Mouse (Mus musculus) embryo, embryonic 9.5 days (tissue): ENCODE measurements around the gene Ski.

ENCODE experiments used
- DNase-seq: peaks from one replicate; pipeline ENCODE4 v3.0.0-alpha.2; 2017; ENCODE audit errors: extremely low spot score

The Ski gene

DNA sequence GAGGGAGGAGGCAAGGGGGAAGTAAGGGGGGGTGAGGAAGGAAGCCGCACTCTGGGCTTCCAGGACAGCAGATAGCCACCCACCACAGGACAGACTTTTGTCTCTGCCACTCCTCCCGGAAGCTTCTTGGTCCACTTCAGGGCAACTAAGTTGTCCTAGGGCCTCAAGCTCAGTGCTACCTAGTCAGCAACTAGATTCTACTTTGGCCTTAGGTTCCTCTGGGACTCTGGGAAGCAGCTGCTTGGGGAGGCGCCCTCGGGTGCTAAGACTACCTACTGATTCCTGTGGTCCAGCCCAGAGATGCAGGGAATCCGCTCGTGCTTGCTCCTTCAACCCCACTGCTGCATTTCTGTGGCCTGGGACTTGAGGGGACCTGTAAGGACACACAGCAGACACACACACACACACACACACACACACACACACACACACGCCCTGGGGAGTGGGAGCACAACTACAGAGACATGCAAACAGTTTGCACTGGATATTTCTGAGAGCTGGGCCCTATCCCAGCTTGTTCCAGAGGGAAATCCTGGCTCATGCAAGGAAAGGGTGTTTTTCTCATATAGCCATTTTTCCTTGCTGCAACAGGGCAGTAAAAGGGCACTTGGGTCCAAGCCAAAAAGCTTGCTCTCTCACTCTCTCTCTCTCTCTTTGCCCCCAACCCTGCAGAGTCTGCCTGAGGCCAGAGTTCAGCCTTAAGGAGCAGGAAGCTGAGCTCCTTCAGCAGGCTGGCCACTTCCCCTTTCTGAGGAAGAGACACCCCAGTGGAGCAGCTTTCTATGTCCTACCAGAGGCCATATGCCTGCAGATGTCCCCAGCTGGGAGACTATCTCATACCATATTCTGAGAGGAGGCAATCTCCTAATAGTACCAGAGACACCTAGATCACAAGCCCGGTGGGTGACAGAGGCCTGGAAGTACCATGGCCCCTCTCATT is 12.2 kb upstream of the Ski start:
- DNase-seq, result no peak

DNA sequence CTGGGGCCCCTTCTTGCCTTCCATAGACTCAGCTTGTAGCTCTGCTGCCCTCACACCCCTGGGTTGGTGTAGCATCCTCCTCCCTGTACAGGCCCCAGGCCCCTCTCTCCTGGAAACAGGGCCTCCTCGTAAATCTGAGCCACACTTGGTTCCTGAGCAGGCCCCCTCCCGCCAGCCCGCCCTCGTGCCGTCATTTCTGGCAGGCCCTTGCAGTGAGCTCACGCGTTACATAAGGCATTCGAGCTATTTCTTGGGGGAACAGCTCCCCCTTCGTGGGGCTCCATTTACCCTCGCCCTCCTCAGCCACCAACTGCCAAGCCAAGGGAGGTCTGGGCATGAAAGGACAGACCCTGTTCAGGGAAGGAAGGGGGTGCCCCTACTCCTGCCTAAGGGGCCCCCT is 11.5 kb upstream of the Ski start:
- DNase-seq, result peak; percentile 47

DNA sequence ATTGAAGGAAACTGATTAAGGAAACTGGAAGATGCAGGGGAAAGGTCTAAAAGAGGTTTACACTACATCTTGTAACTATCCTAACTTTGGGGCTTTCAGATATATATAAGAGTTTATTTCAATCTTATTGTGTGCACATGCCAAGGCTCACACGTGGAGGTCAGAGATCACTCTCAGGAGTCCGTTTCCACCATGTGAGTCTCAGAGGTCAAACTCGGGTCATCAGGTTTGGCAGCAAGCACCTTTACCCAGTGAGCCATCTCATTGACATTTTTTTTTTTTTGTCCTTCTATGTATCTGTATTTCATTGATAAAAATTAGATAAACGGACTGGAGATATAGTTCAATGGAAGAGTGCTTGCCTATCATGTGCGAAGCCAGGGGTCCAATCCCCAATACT is 6.1 kb upstream of the Ski start:
- no peak for DNase-seq

DNA sequence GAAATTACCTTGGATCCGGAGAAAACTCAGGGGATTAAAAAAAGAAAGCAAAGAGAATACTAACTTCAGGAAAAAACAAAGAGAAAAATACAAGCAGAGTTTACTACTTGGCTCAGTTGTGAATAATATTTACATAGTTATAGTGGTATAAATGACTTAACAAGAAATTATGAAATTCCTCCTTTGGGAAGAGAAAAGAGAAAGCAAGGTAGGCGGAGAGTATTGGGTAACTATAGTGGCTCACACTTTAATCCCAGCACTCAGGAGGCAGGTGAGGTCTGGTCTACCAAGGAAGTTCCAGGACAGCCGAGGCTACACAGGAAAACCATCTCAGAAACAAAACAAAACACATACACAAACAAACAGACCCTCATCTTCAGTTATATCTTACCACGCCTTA is 5.6 kb upstream of the Ski start:
- no peak for DNase-seq

DNA sequence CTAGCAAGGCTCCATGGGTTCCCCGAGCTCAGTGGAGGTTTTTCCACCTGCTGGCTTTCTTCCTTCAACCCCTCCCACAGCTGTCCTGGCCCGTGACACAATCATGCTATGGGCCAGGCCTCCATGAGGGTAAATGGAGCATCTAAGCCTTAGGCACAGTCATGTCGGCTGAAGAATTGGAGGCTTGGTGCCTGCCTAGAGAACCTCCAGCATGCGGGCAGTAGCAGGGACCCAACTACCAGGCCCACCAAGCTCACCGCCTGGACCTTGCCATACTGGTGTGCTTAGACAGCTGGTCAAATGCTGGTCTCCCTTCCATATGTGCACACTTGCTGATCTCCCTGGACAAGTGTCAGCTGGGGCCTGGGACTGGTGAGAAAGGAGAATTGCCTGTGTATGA is 3.5 kb upstream of the Ski start:
- DNase-seq, result no peak

DNA sequence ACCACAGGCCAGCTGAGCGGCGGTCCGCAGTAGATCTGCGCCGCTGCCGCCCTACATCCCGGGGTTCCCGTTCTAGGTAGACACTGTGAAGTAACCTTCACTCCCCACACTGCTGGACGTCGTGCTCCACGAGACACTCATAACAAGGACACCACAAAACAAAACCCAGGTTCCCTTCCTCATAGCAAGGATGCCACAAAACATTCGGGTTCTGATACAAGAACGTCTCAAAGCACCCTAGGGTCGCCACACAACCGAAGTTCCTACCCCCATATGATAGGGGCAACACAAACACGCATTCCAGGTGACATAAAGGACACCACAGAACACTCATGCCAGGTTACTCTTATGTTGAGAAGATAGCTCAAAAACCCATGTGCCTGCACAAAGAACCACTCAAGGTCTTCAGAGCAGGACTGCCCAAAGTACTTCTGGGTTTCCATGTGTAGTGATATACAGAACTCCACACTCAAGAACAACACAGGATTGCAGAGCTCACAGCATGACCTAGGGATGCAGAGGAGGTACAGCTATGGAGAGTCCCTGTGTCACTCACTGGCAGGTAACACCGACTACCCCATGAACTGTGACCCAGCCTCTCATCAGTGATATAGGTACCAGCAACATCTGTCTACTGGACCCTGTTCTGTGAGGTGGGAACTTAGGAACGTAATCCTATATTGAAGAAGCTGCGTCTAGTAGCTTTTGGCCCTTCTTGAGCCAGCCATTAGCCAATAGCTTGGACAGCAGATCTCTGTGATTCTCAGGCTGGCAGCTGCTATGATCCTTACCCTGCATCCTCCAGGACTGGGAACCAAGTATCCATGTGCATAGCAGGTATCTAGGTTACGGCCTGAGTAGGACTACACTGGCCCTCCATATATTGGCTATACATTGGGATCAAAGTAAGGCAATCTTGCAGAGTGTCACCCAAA is 1.5 kb upstream of the Ski start:
- no peak for DNase-seq

DNA sequence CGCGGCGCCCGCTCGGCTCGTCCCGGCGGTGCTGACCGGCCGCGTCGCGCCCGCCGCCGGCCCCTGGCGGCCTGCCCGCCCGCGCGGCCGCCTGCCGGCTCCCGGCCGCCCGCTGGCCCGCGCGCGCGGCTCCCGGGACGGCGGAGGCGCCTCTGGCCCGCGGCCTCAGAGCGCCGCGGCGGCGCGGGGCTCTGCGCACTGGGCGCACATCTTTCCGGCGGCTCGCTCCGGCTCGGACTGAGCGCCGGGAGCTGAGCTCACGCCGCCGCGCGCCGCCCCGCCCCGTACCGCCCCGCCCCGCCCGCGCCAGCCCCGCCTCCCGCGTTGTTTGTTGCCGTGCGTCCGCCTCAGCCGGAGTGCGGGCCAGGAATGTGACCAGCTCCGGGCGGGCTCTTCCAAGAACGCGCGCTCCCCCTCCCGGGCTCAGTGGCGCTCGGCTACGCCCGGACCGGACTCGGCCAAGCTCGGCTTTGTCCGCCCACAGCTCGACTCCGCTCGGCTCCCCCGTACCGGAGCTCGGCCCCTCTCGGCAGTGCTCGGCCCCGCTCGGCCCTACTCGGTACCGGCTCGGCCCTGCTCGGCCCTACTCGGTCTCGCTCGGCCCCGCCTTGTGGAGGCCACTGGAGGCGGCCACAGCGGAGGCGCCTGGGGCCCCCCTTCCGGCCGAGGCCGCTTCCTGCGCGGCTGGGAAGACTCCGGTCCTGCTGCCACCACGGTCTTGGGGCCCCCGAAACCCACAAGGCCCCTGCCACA is 625 bp upstream of the Ski start:
- peak; percentile 100 for DNase-seq

DNA sequence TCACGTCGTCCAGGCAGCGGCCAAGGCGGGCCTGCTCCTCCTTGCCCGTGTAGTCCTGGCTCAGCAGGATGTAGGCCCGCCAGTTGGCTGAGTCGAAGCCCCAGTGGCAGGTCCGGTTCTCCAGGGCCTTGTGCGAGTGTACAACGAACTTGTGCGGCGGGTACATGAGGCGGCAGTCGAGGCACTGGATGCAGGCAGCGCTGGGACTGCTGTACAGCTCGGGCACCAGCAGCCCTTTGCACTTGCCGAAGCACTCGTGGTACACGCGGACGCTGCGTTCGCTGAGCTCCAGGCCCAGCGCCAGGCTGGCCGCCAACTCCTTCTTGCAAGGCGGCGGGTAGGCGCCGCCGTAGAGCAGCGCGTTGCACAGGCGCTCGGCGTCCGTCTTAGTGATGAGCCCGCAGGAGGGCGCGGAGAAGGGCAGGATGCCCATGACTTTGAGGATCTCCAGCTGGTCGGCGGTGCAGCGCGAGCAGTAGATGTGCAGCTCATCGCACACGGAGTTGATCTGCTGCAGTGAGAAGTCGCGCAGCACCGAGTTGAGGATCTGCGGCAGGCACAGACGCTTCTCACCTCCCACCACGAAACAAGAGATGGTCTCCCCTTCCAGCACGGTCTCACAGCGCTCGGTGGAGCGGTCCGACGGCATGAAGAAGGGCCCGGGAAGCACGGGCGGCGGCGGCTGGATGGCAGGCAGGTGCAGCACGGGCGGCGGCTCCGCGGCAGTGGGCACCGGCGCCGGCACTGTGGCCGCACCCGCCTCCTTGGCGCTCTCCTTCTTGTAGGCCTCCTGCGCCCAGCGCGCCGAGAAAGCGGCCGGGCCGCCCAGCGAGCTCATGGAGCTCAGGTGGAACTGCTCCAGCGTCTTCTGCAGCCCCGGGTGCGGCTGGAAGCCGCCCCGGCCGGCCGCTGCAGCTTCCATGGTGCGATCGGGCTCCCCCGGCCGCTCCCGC is 517 bp downstream of the Ski start:
- peak; percentile 61 for DNase-seq

DNA sequence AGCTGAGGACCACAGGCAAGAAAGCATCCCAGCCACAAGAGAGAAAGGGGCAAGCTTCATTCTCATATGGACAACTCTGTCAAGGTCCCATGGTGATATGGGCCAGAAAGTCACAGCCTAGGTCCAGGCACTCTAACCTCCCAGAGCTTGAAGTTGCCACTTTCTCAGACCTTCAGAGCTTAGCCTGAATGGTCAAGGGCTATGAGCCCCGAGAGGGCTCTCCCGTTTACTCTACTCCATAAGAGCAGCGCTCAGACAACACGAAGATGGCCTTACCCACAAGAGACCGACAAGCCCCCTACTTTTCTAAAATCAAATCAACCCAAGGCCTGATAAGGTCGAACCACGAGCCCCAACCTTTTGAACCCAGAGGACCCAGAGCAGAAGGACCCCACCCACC is 1.3 kb downstream of the Ski start:
- DNase-seq, result no peak

DNA sequence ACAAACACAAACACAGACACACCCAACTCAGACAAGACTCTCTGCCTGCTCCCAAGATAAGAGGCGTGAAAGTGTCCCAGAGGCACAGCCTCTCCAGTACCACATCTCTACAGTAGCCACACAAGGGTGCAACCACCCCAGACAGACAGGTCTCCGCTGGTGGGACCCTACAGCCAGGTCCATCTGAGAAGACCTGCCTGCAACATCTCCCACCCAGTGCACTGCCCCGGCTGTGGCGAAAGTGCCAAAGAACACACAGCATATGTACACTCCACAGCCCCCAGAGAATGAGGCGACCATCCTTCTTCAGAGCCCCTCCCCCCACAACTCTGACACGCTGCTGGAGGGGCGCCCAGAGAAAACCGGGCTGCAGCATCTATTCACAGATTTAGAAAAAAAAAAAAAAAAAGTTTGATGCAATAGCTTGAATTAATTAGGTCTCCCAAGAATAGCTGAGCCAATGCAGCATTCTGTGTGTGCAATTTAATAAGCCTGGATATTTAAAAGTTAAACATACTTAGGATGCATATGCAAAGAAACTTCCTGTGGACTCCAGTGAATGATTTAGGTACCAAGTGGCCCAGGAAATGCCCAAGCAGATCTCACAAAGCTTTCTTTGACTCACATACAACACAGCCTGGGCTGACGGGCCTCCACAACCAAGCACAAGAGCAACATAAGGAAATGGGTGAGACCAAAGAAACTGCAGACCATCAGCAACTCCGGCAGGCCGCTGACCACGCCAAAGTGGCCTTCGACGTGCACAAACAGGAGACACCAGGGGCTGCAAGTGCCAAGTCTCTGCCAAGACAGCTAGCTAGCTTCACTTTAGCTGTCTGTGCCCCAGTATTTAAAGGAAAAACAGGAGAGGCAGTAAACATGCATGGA is 1.9 kb downstream of the Ski start:
- DNase-seq, result no peak

DNA sequence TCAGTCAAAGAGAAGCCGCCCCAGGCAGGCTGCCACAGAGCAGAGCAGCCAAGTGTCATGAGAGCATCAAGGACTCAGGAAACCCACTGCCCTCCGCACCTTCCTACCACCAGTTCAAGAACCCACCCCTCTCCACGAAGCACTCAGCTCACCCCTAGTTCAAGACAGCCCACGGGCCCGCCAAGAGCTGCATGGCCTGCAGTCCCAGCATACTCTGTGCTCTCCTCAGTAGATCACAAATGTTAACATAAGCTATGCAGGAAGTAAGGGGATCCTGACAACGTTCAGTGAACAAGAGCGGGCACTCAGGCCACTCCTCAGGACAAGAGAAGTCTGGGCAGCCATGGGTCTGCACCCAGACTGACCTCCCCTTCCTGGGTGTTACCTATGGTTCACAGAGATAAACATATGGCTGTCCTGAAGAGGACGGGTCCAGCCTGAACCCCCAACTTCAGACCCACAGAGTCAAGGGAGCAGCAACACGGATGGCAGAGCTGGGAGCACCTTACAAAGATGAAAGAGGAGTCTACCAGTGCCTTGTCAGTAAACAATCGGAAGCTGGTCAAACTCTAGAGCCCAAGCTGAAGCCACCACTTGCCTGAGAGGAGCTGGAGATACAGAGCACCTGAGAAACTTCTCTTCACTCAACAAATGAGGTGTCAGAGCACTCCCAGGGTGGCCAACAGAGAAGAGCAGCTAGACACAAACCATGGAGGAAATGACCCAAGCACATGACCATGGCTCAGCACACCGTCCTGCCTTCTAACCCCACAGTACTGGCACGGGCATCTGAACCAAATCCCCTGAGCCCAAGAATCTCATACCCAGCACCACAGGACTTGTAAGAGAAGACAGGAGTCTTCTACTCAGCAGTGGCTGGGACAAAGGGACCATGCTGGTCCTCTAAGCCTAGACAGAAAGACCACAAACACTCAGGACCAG is 2.9 kb downstream of the Ski start:
- no peak for DNase-seq

DNA sequence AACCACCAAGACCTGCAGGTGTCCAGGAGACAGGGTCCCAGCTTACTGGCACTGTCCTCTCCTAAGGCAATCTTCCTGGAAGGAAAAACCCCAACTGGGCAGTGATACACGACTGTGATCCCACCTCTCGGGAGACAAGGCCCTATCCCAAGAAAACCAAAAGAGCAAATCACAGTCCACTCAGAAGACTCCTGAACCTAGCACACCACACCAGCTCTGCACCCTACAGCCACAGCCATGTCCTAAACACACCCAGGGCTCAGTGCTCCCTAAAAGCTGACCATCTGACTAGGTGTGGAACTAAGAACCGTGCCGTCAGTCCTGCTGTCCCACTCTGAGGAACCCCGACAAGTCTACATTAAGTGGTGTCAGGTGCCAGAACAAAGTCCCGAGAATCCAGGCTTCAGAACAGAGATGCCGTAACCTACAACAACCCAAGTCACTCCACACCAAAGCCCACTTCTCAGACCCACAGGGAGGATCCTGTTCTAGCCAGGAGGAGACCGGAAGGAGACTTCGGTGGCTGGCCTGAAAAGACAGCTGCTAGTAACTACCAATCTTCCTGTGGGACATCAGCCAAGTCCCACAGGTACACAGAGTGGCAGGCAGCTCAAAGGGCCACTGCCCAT is 4.2 kb downstream of the Ski start:
- DNase-seq, result no peak

DNA sequence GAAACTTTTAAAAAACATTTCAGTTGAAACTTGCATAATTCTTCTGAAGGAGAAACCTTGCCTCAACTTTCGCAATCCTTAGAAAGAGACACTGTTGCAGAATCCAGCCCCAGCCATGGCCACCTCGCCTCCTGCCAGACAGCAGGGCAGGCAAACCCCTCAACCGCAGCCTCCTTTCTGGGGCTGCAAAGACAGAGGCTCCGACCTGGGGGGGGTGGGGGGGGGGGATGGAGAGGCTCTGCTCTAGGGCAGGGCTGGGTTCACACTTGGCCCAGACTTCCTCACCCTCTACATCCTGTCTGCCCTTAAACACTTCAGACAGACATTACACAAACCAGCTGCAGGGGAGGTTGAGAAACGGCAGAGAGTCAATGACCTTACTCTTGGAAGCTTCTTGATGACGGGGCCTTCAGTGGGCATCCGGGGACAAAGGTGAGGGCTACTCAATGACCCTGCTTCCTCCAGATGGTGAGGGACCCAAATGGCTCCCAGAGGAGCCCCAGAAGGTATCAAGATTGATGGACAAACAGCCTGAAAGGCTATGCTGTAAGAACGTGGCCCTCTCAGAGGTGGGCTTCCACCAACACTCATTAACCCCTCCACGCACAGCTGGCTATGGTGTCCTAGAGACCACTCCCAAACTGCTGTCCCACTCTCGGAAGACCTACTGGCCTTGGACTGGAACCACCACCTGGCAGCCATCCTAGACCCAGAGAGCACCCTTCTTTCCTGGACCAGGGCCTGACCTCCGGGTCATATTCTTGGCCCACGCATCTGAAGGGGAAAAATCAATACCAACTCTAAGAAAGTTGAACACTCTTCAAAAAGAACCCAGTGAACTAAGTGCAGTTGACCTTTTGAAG is 4.9 kb downstream of the Ski start:
- DNase-seq, result no peak

DNA sequence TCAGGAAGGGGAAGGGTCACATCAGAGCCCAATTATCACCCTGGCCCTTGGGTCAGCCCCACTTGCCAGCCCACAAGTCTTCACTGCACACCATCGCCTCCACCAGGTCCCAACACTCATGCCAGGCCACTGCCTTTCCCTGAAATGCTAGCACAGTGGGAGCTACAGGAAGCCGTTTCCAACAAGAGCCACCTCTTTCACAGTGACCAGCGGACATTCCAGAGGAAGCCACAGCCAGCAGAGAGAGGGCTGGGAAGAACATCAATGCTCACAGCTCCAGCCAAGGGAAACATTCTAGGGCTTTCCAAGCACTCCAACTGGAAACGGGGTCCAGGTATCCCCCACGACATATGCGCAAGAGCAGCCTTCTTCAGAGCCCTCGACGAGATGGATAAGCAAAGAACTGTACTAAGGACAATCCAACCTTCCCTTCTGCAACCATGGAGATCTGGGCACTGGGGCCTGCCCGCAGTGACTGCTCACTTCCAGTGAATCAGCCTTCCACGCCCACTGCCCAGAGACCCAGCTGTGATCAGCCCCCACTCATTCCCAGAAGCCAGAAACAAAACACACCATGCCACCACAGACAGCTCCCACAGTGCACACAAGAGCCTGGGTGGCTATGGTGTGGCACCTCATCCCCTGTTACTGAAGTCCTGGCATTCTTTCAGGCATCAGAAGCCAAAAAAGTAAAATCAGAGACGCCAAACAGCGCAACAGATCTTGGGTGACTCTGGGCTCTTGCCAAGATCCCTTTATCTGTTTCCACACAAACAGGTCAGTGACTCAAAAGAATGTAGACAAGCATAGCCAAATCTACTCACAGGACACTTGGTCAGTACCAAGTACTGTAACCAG is 6.4 kb downstream of the Ski start:
- DNase-seq, result no peak

DNA sequence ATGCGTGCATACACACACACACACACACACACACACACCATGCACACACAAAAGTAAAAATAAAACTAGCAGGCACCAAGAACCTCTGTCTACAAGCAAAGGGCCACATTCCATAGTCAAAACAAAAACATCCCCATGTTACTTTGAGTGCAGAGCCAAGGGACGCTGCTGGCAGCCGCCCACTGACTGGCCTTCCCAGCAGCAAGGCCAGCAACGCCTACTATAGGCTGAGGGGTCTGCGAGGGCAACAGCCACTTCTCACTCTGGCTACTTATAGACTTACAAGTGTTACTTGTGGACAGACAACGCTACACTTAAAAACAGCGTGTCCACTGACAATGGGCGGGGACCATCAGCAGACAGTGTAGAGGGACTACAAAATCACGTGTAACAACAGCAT is 7.2 kb downstream of the Ski start:
- no peak for DNase-seq

DNA sequence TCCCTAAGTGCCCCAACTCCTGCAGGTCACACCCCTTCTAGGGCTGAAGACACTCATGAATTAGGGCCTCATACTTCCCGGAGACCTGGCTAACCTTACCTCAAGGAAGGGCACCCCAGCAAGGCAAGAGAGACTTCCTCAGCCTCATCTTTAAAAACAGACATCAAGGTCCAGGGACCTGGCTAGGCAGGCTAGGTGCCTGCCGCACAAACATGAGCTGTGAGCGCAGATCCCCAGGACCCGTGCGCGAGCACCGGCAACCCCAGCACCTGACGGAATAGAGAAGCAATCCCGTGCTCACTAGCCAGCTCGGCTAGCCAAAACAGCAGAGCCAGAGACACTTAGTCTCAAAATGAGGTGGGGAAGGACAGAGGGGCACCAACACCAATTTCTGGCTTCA is 7.6 kb downstream of the Ski start:
- no peak for DNase-seq
